Mouse (Mus musculus) left cerebral cortex, postnatal 14 days (tissue): ENCODE measurements around the gene Dpy30. TPM values are rescaled to one million over a fixed set of nuclear protein-coding genes. Genes with fewer than 3 reads are reported as not detected.

Experiments
- DNase-seq, 2 experiments: peaks; one replicate each; pipeline ENCODE4 v3.0.0; 2021 to 2022; ENCODE audit warnings: low spot score in 2 of 2, mixed read lengths in 1 of 2
- intact Hi-C: fragments of 180-260 bp; cut with DNase I; formaldehyde crosslinking; loops from one replicate; pipeline ENCODE4 v1.15.1; 2025
- total RNA-seq, 2 experiments: library from RNA; stranded (reverse); gene quantifications; 2 replicates each; pipeline ENCODE4 v1.2.3; 2021

Dpy30 gene
- total RNA-seq, 2 experiments from 2014 or later, result 50.0 to 57.8 TPM

- intact Hi-C loops, result no loop called here
Measured at GRCm38 (mm10) chr17:74271541-74272268, 52.0 kb downstream of the Dpy30 start.

GRCm38 (mm10) chr17:74270205-74270604 lies 53.5 kb downstream of the Dpy30 start:
- intact Hi-C loops, result no loop called here
- no peak for DNase-seq

More at GRCm38 (mm10) chr17:74271541-74272268, 52.0 kb downstream of the Dpy30 start:
- DNase-seq, result no peak

GRCm38 (mm10) chr17:74267415-74268180 lies 56.1 kb downstream of the Dpy30 start:
- intact Hi-C loops, result no loop called here
- DNase-seq, result no peak

- intact Hi-C loops, result no loop called here
Measured at GRCm38 (mm10) chr17:74265636-74266035, 58.1 kb downstream of the Dpy30 start.

GRCm38 (mm10) chr17:74265156-74265505 lies 58.6 kb downstream of the Dpy30 start:
- intact Hi-C loops, result no loop called here
- DNase-seq, result no peak

More at GRCm38 (mm10) chr17:74265636-74266035, 58.1 kb downstream of the Dpy30 start:
- DNase-seq, result no peak

GRCm38 (mm10) chr17:74264333-74265155 lies 59.2 kb downstream of the Dpy30 start:
- DNase-seq, result no peak
- intact Hi-C loops, result no loop called here

- DNase-seq, result no peak
- intact Hi-C loops, result no loop called here
Measured at GRCm38 (mm10) chr17:74262415-74262814, 61.3 kb downstream of the Dpy30 start.

Other genes with a start within 250 kb of the Dpy30 start
- gene Memo1, start 28.4 kb downstream of the Dpy30 start, total RNA-seq, result 10 to 100 TPM; 53.1 to 60.0 TPM
- gene Spast, start 15.0 kb upstream of the Dpy30 start, total RNA-seq, result 10 to 100 TPM; 61.4 to 70.0 TPM
- gene Slc30a6, start 71.7 kb upstream of the Dpy30 start, total RNA-seq, result 10 to 100 TPM; 18.1 to 19.3 TPM
- gene Nlrc4, start 135.2 kb upstream of the Dpy30 start, total RNA-seq, result under 1 TPM; 0.09 to 0.23 TPM
- gene Yipf4, start 165.5 kb upstream of the Dpy30 start, total RNA-seq, result 10 to 100 TPM; 81.4 to 83.7 TPM
- gene Birc6, start 204.4 kb upstream of the Dpy30 start, total RNA-seq, result 100 to 1,000 TPM; 152 TPM